Mouse (Mus musculus): ENCODE measurements around the gene Dhx30.
A peak's percentile ranks its signal among the peaks of the same experiment; 100 is the strongest.
"Not testable (repeated sequence)": the region's sequence is repeated elsewhere in the genome, so short reads cannot be mapped to it uniquely, and the experiment has no call there.

Dhx30 gene

DNA sequence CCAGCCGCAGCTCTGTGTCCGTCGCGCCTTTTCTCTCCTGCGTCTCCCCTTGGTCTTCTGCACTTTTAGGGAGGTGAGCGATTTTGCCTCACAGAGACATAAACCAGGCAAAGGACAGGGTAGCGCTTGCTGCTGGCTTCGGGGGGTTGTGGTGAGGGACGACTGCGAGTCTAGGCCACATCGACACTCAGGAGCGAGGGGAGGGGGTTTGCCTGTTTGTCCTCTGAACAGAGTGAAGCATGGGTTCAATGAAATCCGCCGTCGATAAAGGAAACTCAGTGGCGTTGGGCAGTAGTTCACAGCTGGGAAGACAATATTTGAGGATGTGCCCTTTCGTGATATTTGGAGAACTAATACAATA, at the start of gene Dhx30:
Gene Dhx30 (minus strand): TSS at position 52 of the 361 bp plus-strand sequence.
- no peak for DNase-seq (ENCODE audit: low read depth, low spot score)
- no peaks in the 10 kb centered on the region for H3K27me3 ChIP-seq (ENCODE audit: control insufficient read depth, insufficient read depth, low read length, poor library complexity, severe bottlenecking)
- no peaks in the 10 kb centered on the region; the same call in 1 of the 2 replicates for H3K36me3 ChIP-seq (ENCODE audit: control insufficient read depth, insufficient read depth, low read length, poor library complexity, severe bottlenecking)

DNA sequence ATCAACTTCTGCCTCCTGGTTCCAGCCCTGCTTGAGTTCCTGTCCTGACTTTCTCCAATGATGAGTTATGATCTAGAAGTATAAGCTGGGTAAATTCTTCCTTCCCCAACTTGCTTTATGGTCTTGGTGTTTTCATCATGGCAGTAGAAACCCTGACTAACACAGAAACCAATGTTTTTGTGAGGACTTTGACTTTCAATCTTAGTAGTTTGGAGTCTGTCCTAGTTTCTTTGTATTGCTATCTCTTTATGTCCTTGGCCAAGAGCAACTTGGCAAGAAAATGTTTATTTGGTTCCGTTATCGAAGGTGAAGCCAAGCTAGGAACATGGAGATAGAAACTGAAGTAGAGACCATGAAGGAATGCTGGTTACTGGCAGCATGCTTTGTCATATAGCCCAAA, 45.4 kb upstream of the Dhx30 start:
- H3K27me3 ChIP-seq (ENCODE audit: control insufficient read depth, insufficient read depth, low read length, poor library complexity, severe bottlenecking): no peaks in the 10 kb centered on the region
- peaks cover 5% of the 10 kb centered on the region; the same call in 1 of the 2 replicates for H3K36me3 ChIP-seq (ENCODE audit: control insufficient read depth, insufficient read depth, low read length, poor library complexity, severe bottlenecking)
- no peak for DNase-seq (ENCODE audit: low read depth, low spot score)

DNA sequence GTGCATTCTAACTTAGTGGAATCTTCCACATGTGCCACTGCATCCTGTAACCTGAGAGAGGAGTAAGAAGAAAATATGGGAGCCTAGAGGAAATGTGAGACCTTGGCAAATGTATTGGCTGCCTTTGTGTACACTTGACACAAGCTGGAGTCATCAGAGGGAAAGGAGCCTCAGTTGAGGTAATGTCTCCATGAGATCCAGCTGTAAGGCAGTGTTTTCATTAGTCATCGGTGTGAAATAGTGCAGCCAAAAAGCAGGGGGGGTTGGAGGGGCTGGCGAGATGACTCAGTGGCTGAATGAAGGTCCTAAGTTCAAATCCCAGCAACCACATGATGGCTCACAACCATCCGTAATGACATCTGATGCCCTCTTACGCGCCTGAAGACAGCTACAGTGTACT, 44.8 kb upstream of the Dhx30 start:
- no peak for DNase-seq (ENCODE audit: low read depth, low spot score)
- peaks cover 5% of the 10 kb centered on the region; the same call in 1 of the 2 replicates for H3K36me3 ChIP-seq (ENCODE audit: control insufficient read depth, insufficient read depth, low read length, poor library complexity, severe bottlenecking)
- no peaks in the 10 kb centered on the region for H3K27me3 ChIP-seq (ENCODE audit: control insufficient read depth, insufficient read depth, low read length, poor library complexity, severe bottlenecking)

DNA sequence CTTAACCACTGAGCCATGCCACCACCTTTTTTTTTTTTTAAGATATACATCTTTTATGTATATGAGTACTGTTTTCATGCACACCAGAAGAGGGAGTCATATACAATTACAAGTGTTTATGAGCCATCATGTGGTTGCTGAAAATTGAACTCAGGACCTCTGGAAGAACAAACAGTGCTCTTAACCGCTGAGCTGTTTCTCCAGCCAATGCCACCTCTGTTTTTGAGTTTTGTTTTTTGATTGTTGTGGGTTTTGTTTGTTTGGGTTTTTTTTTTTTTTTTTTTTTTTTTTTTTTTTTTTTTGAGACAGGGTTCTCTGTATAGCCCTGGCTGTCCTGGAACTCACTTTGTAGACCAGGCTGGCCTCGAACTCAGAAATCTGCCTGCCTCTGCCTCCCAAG, 42.9 kb upstream of the Dhx30 start:
- H3K27me3 ChIP-seq (ENCODE audit: control insufficient read depth, insufficient read depth, low read length, poor library complexity, severe bottlenecking); H3K36me3 ChIP-seq (ENCODE audit: control insufficient read depth, insufficient read depth, low read length, poor library complexity, severe bottlenecking); DNase-seq (ENCODE audit: low read depth, low spot score): not testable (repeated sequence)

DNA sequence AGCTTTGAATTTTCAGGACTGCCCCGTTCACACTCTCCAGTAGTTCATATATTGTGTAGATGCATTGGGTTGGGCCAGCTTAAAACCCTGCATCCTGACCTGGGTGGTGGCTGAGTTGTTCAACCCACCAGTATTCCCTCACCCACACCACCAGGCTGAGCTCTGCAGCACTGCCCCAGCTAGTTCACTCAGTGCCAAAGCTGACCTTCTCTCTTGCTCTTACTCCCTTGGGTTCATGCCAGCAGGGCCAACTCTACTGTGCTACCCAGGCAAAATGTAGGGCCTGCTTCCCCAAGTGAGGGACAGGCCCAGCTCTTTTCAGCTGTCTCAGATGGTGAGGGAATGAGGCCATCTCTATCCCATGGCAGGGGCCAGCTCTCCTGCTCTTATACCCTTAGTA, 41.4 kb upstream of the Dhx30 start:
- Histone ChIP-seq H3K36me3 (ENCODE audit: control insufficient read depth, insufficient read depth, low read length, poor library complexity, severe bottlenecking) (0 out of 2 replicates have a peak, but pooled peaks cover 4% of the 10 kb centered on the region), H3K27me3 (ENCODE audit: control insufficient read depth, insufficient read depth, low read length, poor library complexity, severe bottlenecking) (no peaks in the 10 kb centered on the region; the same call in 1 of the 2 replicates)
- no peak for DNase-seq (ENCODE audit: low read depth, low spot score)

DNA sequence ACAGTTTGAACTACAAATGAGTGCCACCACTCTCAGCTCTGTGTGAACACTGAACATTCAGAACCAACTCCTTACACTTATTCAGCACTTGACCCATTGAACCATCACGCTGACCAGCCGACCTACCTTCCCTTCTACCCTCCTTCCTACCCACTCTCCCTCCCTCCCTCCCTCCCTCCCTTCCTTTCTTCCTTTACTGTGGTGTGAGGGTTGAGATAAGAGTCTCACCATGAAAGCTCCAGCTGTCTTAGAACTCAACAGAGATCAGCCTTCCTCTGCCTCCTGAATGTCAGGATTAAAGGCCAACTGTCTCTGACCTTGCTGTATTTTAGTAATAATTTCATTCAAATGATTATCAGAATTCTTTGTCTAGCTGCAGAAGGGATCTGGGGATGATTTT, 31.0 kb upstream of the Dhx30 start:
- no peak for DNase-seq (ENCODE audit: low read depth, low spot score)
- Histone ChIP-seq H3K36me3 (ENCODE audit: control insufficient read depth, insufficient read depth, low read length, poor library complexity, severe bottlenecking) (peaks cover 10% of the 10 kb centered on the region; the same call in 1 of the 2 replicates), H3K27me3 (ENCODE audit: control insufficient read depth, insufficient read depth, low read length, poor library complexity, severe bottlenecking) (no peaks in the 10 kb centered on the region)

DNA sequence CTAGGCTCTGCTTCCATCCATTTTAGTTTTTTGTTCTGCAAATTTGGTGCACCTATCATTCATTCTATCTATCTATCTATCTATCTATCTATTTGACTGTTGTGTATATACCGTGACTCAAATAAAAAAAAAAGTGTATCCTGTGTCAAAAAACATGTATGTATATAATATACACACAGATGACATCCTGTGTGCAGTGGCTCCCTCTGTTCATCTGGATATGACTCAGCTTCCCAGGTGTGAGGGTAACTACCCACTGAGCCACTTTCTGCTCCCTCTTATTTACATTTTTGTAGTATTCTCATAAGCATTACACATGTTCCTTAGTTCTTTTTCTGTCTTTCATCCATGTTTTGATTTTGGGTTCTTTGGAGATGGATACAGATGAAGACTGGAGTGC, 24.5 kb upstream of the Dhx30 start:
- no peak for DNase-seq (ENCODE audit: low read depth, low spot score)
- no peaks in the 10 kb centered on the region for H3K27me3 ChIP-seq (ENCODE audit: control insufficient read depth, insufficient read depth, low read length, poor library complexity, severe bottlenecking)
- peaks cover 3% of the 10 kb centered on the region; the same call in 1 of the 2 replicates for H3K36me3 ChIP-seq (ENCODE audit: control insufficient read depth, insufficient read depth, low read length, poor library complexity, severe bottlenecking)

DNA sequence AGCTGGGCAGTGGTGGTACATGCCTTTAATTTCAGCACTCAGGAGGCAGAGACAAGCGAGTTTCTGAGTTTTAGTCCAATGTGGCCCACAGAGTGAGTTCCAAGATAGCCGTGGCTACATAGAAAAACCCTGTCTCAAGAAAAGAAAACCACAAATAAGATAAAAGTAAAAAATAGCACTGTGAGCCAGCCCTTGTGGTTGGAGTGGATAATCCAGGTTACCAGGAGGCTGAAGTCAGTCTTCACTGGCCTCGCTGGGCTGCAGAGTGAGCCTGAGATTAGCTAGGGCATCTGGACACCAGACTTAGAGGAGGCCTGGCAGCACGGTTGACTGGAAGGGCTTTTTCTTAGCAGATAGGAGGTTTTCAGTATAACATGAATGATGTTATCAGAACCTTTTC, 21.5 kb upstream of the Dhx30 start:
- DNase-seq (ENCODE audit: low read depth, low spot score): no peak
- Histone ChIP-seq H3K27me3 (ENCODE audit: control insufficient read depth, insufficient read depth, low read length, poor library complexity, severe bottlenecking) (no peaks in the 10 kb centered on the region), H3K36me3 (ENCODE audit: control insufficient read depth, insufficient read depth, low read length, poor library complexity, severe bottlenecking) (peaks cover 1% of the 10 kb centered on the region; the same call in 1 of the 2 replicates)

DNA sequence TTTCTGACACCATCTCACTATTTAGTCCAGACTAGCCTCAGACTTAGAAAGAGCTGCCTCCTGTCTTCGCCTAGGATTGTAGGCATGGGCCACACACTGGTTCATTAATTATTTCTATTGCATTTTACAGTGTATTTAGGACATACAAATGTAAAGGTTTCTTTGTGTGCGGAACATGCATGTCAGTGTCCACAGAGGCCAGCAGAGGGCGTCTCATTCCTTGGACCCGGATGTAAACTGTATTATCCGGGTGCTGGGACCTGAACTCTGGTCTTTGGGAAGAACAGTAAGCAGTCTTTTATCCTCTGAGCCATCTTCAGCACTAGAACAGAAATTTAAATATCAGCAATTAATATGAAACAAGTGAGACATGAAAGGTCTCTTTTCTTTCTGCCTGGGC, 16.5 kb upstream of the Dhx30 start:
- no peaks in the 10 kb centered on the region for H3K27me3 ChIP-seq (ENCODE audit: control insufficient read depth, insufficient read depth, low read length, poor library complexity, severe bottlenecking)
- DNase-seq (ENCODE audit: low read depth, low spot score): peak; percentile 22
- H3K36me3 ChIP-seq (ENCODE audit: control insufficient read depth, insufficient read depth, low read length, poor library complexity, severe bottlenecking): no peaks in the 10 kb centered on the region; the same call in 1 of the 2 replicates

DNA sequence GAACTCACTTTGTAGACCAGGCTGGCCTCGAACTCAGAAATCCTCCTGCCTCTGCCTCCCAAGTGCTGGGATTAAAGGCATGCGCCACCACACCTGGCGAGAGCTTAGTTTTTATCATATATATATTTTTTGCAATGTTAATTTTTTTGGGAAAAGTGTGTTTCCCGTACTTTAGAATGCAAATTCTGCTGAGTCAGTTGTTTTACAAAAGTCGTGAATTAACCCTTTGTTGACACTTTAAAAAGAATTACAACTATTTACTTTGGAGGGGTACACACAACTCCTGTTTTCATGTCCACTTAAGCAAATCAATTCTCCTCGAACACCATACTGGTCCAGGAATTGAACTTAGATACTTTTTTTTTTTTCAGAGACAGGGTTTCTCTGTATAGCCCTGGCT, 15.3 kb upstream of the Dhx30 start:
- H3K27me3 ChIP-seq (ENCODE audit: control insufficient read depth, insufficient read depth, low read length, poor library complexity, severe bottlenecking): no peaks in the 10 kb centered on the region
- DNase-seq (ENCODE audit: low read depth, low spot score): no peak

DNA sequence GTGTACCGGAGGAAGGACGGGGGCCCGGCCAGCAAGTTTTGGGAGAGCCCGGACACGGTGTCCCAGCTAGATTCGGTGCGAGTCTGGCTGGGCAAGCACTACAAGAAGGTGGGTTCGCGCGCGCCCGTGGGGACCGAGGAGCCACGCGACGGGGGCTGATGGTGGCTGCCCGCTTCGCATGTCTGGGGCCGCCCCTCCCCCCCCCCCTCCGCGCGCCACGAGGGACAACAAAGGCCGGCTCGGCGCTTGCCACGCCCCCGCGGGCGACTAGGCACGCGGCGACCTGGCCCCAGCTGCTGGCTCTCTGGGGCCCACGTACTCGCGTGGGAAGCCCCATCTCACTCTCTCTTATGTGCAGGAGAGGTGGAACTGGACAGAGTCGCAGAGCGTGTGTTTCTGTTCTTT, 14.6 kb upstream of the Dhx30 start:
- H3K27me3 ChIP-seq (ENCODE audit: control insufficient read depth, insufficient read depth, low read length, poor library complexity, severe bottlenecking): no peaks in the 10 kb centered on the region
- H3K36me3 ChIP-seq (ENCODE audit: control insufficient read depth, insufficient read depth, low read length, poor library complexity, severe bottlenecking): no peaks in the 10 kb centered on the region; the same call in 1 of the 2 replicates
- peak; percentile 70 for DNase-seq (ENCODE audit: low read depth, low spot score)

More for the DNA sequence above, 15.3 kb upstream of the Dhx30 start:
- H3K36me3 ChIP-seq (ENCODE audit: control insufficient read depth, insufficient read depth, low read length, poor library complexity, severe bottlenecking): no peaks in the 10 kb centered on the region; the same call in 1 of the 2 replicates

DNA sequence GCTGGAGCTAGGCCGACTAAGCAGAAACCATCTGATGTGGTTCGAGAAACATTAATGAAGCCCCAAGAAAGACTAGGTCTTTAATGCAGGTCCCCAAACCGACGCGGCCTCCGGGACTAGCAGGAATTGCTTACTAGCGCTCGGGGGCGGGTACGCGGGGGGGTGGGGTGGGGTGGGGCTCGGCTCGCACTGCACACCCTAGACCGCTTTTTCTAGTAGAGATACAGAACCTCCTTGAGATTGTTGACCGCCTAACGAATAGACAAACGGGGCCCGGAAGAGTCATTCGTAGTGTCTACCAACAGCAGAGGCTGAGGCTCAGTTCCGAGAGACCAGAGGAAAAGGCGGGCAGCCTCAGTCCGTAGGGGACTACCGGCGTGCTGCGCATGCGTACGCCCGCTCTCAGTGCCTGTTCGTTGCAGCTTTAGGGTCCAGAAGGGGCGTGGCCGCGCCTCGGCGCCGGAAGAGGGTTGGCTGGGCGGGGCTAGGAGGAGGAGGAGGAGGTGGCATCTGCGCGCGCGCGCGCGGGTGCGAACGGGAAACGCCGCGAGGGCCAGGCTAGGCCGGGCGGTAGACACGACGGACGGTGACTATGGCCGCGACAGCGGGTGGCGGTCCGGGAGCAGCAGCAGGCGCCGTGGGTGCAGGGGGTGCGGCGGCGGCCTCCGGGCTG, 14.0 kb upstream of the Dhx30 start:
- Histone ChIP-seq H3K27me3 (ENCODE audit: control insufficient read depth, insufficient read depth, low read length, poor library complexity, severe bottlenecking) (no peaks in the 10 kb centered on the region), H3K36me3 (ENCODE audit: control insufficient read depth, insufficient read depth, low read length, poor library complexity, severe bottlenecking) (no peaks in the 10 kb centered on the region; the same call in 1 of the 2 replicates)
- DNase-seq (ENCODE audit: low read depth, low spot score): peak; percentile 100

DNA sequence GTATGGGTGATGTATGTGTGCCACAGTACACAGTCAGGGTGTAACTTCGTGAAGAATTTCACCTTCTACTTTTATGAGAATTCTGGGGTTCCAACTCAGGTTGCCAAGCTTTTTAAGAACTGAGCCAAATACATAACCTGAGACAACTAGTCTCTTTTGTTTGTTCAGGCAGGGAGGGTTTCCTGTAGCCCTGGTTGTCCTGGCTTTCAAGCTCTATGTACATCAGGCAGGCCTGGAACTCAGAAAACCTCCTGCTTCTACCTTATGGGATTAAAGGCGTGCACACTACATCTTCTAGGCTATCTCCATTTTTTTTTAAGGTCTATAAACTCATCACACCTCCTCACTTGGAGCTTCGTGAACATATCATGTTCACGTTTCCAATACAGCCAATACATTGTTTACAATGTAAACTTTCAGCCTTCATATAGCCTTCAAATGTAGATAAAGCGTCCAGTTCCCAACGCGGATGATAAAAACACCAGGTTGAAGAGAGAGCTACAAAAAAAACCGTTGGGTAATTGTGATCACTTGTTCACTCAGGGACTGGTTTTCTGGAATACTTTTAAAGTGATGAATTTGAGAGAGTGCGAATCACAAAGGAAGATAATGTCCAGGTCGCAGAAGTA, 13.4 kb upstream of the Dhx30 start:
- H3K36me3 ChIP-seq (ENCODE audit: control insufficient read depth, insufficient read depth, low read length, poor library complexity, severe bottlenecking): no peaks in the 10 kb centered on the region
- no peak for DNase-seq (ENCODE audit: low read depth, low spot score)
- H3K27me3 ChIP-seq (ENCODE audit: control insufficient read depth, insufficient read depth, low read length, poor library complexity, severe bottlenecking): no peaks in the 10 kb centered on the region

DNA sequence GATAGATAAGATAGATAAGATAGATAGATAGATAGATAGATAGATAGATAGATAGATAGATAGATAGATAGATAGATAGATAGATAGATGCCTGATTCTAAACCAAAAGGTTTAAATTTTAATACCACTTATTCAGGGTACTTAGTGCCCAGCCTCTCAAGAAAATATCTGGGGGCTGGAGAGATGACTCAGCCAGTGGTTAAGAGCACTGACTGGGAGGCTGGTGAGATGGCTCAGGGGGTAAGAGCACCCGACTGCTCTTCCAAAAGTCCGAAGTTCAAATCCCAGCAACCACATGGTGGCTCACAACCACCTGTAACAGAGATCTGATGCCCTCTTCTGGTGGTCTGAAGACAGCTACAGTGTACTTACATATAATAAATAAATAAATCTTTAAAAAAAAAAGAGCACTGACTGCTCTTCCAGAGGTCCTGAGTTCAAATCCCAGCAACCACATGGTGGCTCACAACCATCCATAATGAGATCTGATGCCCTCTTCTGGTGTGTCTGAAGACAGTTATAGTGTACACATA, 6.4 kb upstream of the Dhx30 start:
- H3K36me3 ChIP-seq (ENCODE audit: control insufficient read depth, insufficient read depth, low read length, poor library complexity, severe bottlenecking); DNase-seq (ENCODE audit: low read depth, low spot score): not testable (repeated sequence)

DNA sequence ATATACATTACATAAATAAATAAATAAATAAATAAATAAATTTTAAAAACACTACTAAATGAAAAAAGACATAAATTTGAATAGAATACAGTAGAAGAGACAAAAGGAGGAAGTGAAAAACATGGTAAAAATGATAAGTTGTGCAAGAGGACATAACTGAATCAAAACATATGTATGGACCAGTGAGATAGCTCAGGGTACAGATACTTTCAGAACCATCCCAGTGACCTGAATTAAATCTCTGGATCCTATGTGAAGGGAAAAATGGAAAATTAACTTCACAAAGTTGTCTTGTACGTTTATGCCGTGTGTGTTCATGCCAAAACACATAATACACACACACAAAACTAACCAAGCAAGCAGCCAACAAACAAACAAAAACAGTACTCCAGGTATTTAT, 5.7 kb upstream of the Dhx30 start:
- Histone ChIP-seq H3K36me3 (ENCODE audit: control insufficient read depth, insufficient read depth, low read length, poor library complexity, severe bottlenecking) (no peaks in the 10 kb centered on the region), H3K27me3 (ENCODE audit: control insufficient read depth, insufficient read depth, low read length, poor library complexity, severe bottlenecking) (no peaks in the 10 kb centered on the region)
- DNase-seq (ENCODE audit: low read depth, low spot score): peak; percentile 6

More for the DNA sequence above, 6.4 kb upstream of the Dhx30 start:
- not testable (repeated sequence) for H3K27me3 ChIP-seq (ENCODE audit: control insufficient read depth, insufficient read depth, low read length, poor library complexity, severe bottlenecking)

All from splenic B cell, adult 2 months (primary cell).